Mouse (Mus musculus) G1E (cell line): ENCODE data around the gene Vmn2r12. TPM values are rescaled to one million over a fixed set of nuclear protein-coding genes. Genes with fewer than 3 reads are reported as not detected.
"Not testable (repeated sequence)": the region's sequence is repeated elsewhere in the genome, so short reads cannot be mapped to it uniquely, and the experiment has no call there.

Source experiments
- ATAC-seq: 2 replicates; pipeline ENCODE4 v1.8.0; 2016; ENCODE audit warnings: mild to moderate bottlenecking; ENCODE audit not compliant: insufficient number of reproducible peaks, poor library complexity, low FRiP score, severe bottlenecking; ENCODE audit errors: extremely low read depth
- DNase-seq: peaks from one replicate; pipeline ENCODE4 v3.0.0; 2012; ENCODE audit warnings: low spot score
- H3K27me3 ChIP-seq: 2 replicates; pipeline ENCODE4 v1.6.1; 2012; ENCODE audit warnings: mild to moderate bottlenecking, low read length, inconsistent platforms; ENCODE audit not compliant: insufficient read depth
- H3K36me3 ChIP-seq: replicated peaks from 2 replicates; pipeline ENCODE3; 2012; ENCODE audit warnings: mild to moderate bottlenecking, inconsistent platforms
- H3K4me1 ChIP-seq: 2 replicates; pipeline ENCODE4 v1.6.1; 2012; ENCODE audit warnings: low read depth, low read length, inconsistent platforms, mixed read lengths; ENCODE audit not compliant: insufficient read depth
- H3K4me3 ChIP-seq: 2 replicates; pipeline ENCODE4 v1.5.1; 2012; ENCODE audit warnings: low read depth, mild to moderate bottlenecking, inconsistent platforms, low read length, moderate library complexity, mixed read lengths
- H3K9me3 ChIP-seq: replicated peaks from 2 replicates; pipeline ENCODE4 v1.6.1; 2012; ENCODE audit warnings: inconsistent platforms
- CTCF ChIP-seq: IDR thresholded peaks from 2 replicates; pipeline ENCODE4 v1.5.1; 2012; ENCODE audit warnings: low read depth, low read length, inconsistent platforms, mixed read lengths
- GATA1 ChIP-seq: IDR thresholded peaks from 2 replicates; pipeline ENCODE4 v1.6.1; 2012; ENCODE audit warnings: borderline replicate concordance, low read length, inconsistent platforms, mixed read lengths
- GATA2 ChIP-seq: IDR thresholded peaks from 2 replicates; pipeline ENCODE4 v1.6.1; 2012; ENCODE audit warnings: low read depth, low read length, inconsistent platforms, borderline replicate concordance
- POLR2AphosphoS5 ChIP-seq: IDR thresholded peaks from 2 replicates; pipeline ENCODE4 v1.6.1; 2012; ENCODE audit warnings: low read depth, low read length, inconsistent platforms; ENCODE audit not compliant: insufficient replicate concordance
- TAL1 ChIP-seq: conservative IDR thresholded peaks from 2 replicates; pipeline ENCODE4 v1.6.1; 2012; ENCODE audit warnings: low read depth, low read length, inconsistent platforms, mixed read lengths
- polyA plus RNA-seq: library from polyadenylated mRNA; stranded (reverse); fragments of >175 nt; gene quantifications from 2 replicates; pipeline ENCODE4 v1.2.3, GENCODE M21; 2012
- total RNA-seq, 2 experiments: library from RNA; stranded (forward) in 1 of 2; stranded (reverse) in 1 of 2; fragments of 200-1000 nt in 1 of 2; fragments of >200 nt in 1 of 2; fragmentation: Nextera tagmentation in 1 of 2; gene quantifications; 2 replicates each; pipeline ENCODE4 v1.2.3; 2014 to 2017

Gene Vmn2r12
- total RNA-seq (2014; fragmentation: Nextera tagmentation): not detected in 2 replicates
- total RNA-seq (2017): 0.06 and 0.16 TPM in 2 replicates
- not detected in 2 replicates for polyA plus RNA-seq

GRCm38 (mm10) chr5:109097850-109098249 lies at the start of gene Vmn2r12:
Gene Vmn2r12, minus strand, starts transcription at chr5:109097950.
- ATAC-seq, H3K9me3 ChIP-seq, H3K4me1 ChIP-seq, H3K4me3 ChIP-seq, H3K27me3 ChIP-seq, DNase-seq, H3K36me3 ChIP-seq: not testable (repeated sequence)

GRCm38 (mm10) chr5:109139546-109139945 lies 41.8 kb upstream of the Vmn2r12 start:
- no peaks in the 10 kb centered on the region for H3K9me3 ChIP-seq
- H3K4me1 ChIP-seq: no peaks in the 10 kb centered on the region
- DNase-seq: no peak

GRCm38 (mm10) chr5:109136731-109137130 lies 39.0 kb upstream of the Vmn2r12 start:
- Histone ChIP-seq H3K4me1 (no peaks in the 10 kb centered on the region), H3K36me3 (no peaks in the 10 kb centered on the region), H3K9me3 (no peaks in the 10 kb centered on the region), H3K4me3 (no peak overlapping the region), H3K27me3 (no peaks in the 10 kb centered on the region)
- TF ChIP-seq GATA1 (no peak), CTCF (no peak), POLR2AphosphoS5 (no peak), GATA2 (no peak), TAL1 (no peak)
- DNase-seq (no peak), ATAC-seq (no peak)

More at GRCm38 (mm10) chr5:109139546-109139945, 41.8 kb upstream of the Vmn2r12 start:
- ATAC-seq: no peak
- no peaks in the 10 kb centered on the region for H3K36me3 ChIP-seq
- H3K4me3 ChIP-seq: no peak overlapping the region
- TF ChIP-seq CTCF (no peak), TAL1 (no peak), GATA2 (no peak), GATA1 (no peak), POLR2AphosphoS5 (no peak)
- H3K27me3 ChIP-seq: no peaks in the 10 kb centered on the region

GRCm38 (mm10) chr5:109096482-109096881 lies 1.3 kb downstream of the Vmn2r12 start:
- not testable (repeated sequence) for ATAC-seq, DNase-seq

GRCm38 (mm10) chr5:109072016-109072415 lies 25.7 kb downstream of the Vmn2r12 start:
- H3K36me3 ChIP-seq, H3K27me3 ChIP-seq, H3K4me1 ChIP-seq, H3K4me3 ChIP-seq, H3K9me3 ChIP-seq, DNase-seq: not testable (repeated sequence)
- 0 out of 2 replicates have a peak, but pooled peaks have one; percentile 28 for ATAC-seq

More at GRCm38 (mm10) chr5:109096482-109096881, 1.3 kb downstream of the Vmn2r12 start:
- H3K4me3 ChIP-seq, H3K27me3 ChIP-seq, H3K9me3 ChIP-seq, H3K4me1 ChIP-seq, H3K36me3 ChIP-seq: not testable (repeated sequence)

- H3K4me1 ChIP-seq, DNase-seq: not testable (repeated sequence)
Measured at GRCm38 (mm10) chr5:109059469-109059868, 38.3 kb downstream of the Vmn2r12 start, which contains the start of gene Vmn2r11. Gene Vmn2r11, minus strand, starts transcription at chr5:109059569.

GRCm38 (mm10) chr5:109055286-109055685 lies 42.5 kb downstream of the Vmn2r12 start:
- no peak for DNase-seq
- Histone ChIP-seq H3K4me1 (no peaks in the 10 kb centered on the region), H3K36me3 (no peaks in the 10 kb centered on the region), H3K4me3 (no peak overlapping the region), H3K27me3 (no peaks in the 10 kb centered on the region), H3K9me3 (no peaks in the 10 kb centered on the region)
- no peak for ATAC-seq
- no peak for TF ChIP-seq TAL1
- no peak for TF ChIP-seq GATA2
- no peak for TF ChIP-seq CTCF
- TF ChIP-seq POLR2AphosphoS5: no peak
- no peak for TF ChIP-seq GATA1

More at GRCm38 (mm10) chr5:109059469-109059868, 38.3 kb downstream of the Vmn2r12 start, which contains the start of gene Vmn2r11:
- not testable (repeated sequence) for H3K36me3 ChIP-seq, ATAC-seq, H3K27me3 ChIP-seq, H3K4me3 ChIP-seq, H3K9me3 ChIP-seq

Other genes starting within 250 kb of the Vmn2r12 start
- not detected in 2 replicates for gene Vmn2r9, start 245.3 kb downstream of the Vmn2r12 start, total RNA-seq (2014; fragmentation: Nextera tagmentation)
- gene Vmn2r9, start 245.3 kb downstream of the Vmn2r12 start, total RNA-seq (2017): under 0.01 and 0.05 TPM in 2 replicates
- not detected in 2 replicates for gene Vmn2r9, start 245.3 kb downstream of the Vmn2r12 start, polyA plus RNA-seq
- not detected in 2 replicates for gene Vmn2r10, start 91.4 kb downstream of the Vmn2r12 start, total RNA-seq (2014; fragmentation: Nextera tagmentation)
- 0.06 and 0.11 TPM in 2 replicates for gene Vmn2r10, start 91.4 kb downstream of the Vmn2r12 start, total RNA-seq (2017)
- not detected in 2 replicates for gene Vmn2r10, start 91.4 kb downstream of the Vmn2r12 start, polyA plus RNA-seq
- gene Vmn2r11, start 38.4 kb downstream of the Vmn2r12 start, total RNA-seq (2014; fragmentation: Nextera tagmentation): not detected in 2 replicates
- under 0.01 and 0.05 TPM in 2 replicates for gene Vmn2r11, start 38.4 kb downstream of the Vmn2r12 start, total RNA-seq (2017)
- not detected in 2 replicates for gene Vmn2r11, start 38.4 kb downstream of the Vmn2r12 start, polyA plus RNA-seq
- gene Vmn2r13, start 94.2 kb upstream of the Vmn2r12 start, total RNA-seq (2014; fragmentation: Nextera tagmentation): not detected in 2 replicates
- gene Vmn2r13, start 94.2 kb upstream of the Vmn2r12 start, total RNA-seq (2017): 0.05 and 0.06 TPM in 2 replicates
- not detected in 2 replicates for gene Vmn2r13, start 94.2 kb upstream of the Vmn2r12 start, polyA plus RNA-seq
- not detected in 2 replicates for gene Vmn2r14, start 126.8 kb upstream of the Vmn2r12 start, total RNA-seq (2014; fragmentation: Nextera tagmentation)
- 0.06 and 0.11 TPM in 2 replicates for gene Vmn2r14, start 126.8 kb upstream of the Vmn2r12 start, total RNA-seq (2017)
- not detected in 2 replicates for gene Vmn2r14, start 126.8 kb upstream of the Vmn2r12 start, polyA plus RNA-seq
- gene Vmn2r15, start 199.7 kb upstream of the Vmn2r12 start, total RNA-seq (2014; fragmentation: Nextera tagmentation): not detected in 2 replicates
- 0.11 TPM in 1 of 2 replicates, not detected in the other for gene Vmn2r15, start 199.7 kb upstream of the Vmn2r12 start, total RNA-seq (2017)
- not detected in 2 replicates for gene Vmn2r15, start 199.7 kb upstream of the Vmn2r12 start, polyA plus RNA-seq
- not detected in 2 replicates for gene Vmn2r16, start 232.2 kb upstream of the Vmn2r12 start, total RNA-seq (2014; fragmentation: Nextera tagmentation)
- gene Vmn2r16, start 232.2 kb upstream of the Vmn2r12 start, total RNA-seq (2017): 0.05 and 0.06 TPM in 2 replicates
- gene Vmn2r16, start 232.2 kb upstream of the Vmn2r12 start, polyA plus RNA-seq: not detected in 2 replicates